Mouse (Mus musculus) liver, embryonic 18 days (tissue): ENCODE results near the gene 5730596B20Rik. TPM values are rescaled to one million over a fixed set of nuclear protein-coding genes. Genes with fewer than 3 reads are reported as not detected.

ENCODE experiments used
- polyA plus RNA-seq: library from polyadenylated mRNA; depleted of rRNA; stranded (reverse); fragments of >200 nt; gene quantifications from 2 replicates; pipeline ENCODE4 v1.2.3, GENCODE M21; 2012; rRNA removed

5730596B20Rik gene
- polyA plus RNA-seq, result 0.05 and 0.07 TPM in 2 replicates

GRCm38 (mm10) chr6:52177061-52177735 is at the start of gene 5730596B20Rik:
TSS of gene 5730596B20Rik (plus strand) at chr6:52177498.

GRCm38 (mm10) chr6:52158276-52159051 is 18.8 kb upstream of the 5730596B20Rik start, which contains the start of gene Hoxa1:
TSS of gene Hoxa1 (minus strand) at chr6:52158317.

GRCm38 (mm10) chr6:52164626-52165440 is 12.5 kb upstream of the 5730596B20Rik start, which contains the start of gene Hoxa2:
TSS of gene Hoxa2 (minus strand) at chr6:52164831.

GRCm38 (mm10) chr6:52190906-52191810 is 13.9 kb downstream of the 5730596B20Rik start, which contains the start of gene Hoxa4:
TSS of gene Hoxa4 (minus strand) at chr6:52191753.

GRCm38 (mm10) chr6:52204050-52204752 is 26.9 kb downstream of the 5730596B20Rik start, which contains the start of gene Hoxa5:
TSS of gene Hoxa5 (minus strand) at chr6:52204587.

GRCm38 (mm10) chr6:52208072-52208867 is 31.0 kb downstream of the 5730596B20Rik start, which contains the start of gene Hoxa6:
TSS of gene Hoxa6 (minus strand) at chr6:52208722.

GRCm38 (mm10) chr6:52213119-52213986 is 36.1 kb downstream of the 5730596B20Rik start, which contains the start of the genes Hoxa3 and Gm28308:
TSS of gene Hoxa3 (minus strand) at chr6:52213336.
TSS of gene Gm28308 (minus strand) at chr6:52213339.

GRCm38 (mm10) chr6:52221337-52221992 is 44.2 kb downstream of the 5730596B20Rik start, which contains the start of gene Hoxa7:
TSS of gene Hoxa7 (minus strand) at chr6:52221854.

Other genes with a start within 250 kb of the 5730596B20Rik start
- gene Skap2, start 164.9 kb upstream of the 5730596B20Rik start, polyA plus RNA-seq, result 15.6 and 16.3 TPM in 2 replicates
- 0.30 and 0.35 TPM in 2 replicates for gene Hoxa1, start 19.2 kb upstream of the 5730596B20Rik start, polyA plus RNA-seq
- 0.30 and 0.35 TPM in 2 replicates for gene Hoxa2, start 12.7 kb upstream of the 5730596B20Rik start, polyA plus RNA-seq
- 0.26 and 0.28 TPM in 2 replicates for gene Hoxa4, start 14.3 kb downstream of the 5730596B20Rik start, polyA plus RNA-seq
- gene Hoxa5, start 27.1 kb downstream of the 5730596B20Rik start, polyA plus RNA-seq, result 1.0 and 1.2 TPM in 2 replicates
- not detected in 2 replicates for gene Hoxa6, start 31.2 kb downstream of the 5730596B20Rik start, polyA plus RNA-seq
- 0.38 and 0.46 TPM in 2 replicates for gene Hoxa3, start 35.8 kb downstream of the 5730596B20Rik start, polyA plus RNA-seq
- gene Gm28308, start 35.8 kb downstream of the 5730596B20Rik start, polyA plus RNA-seq, result not detected in 2 replicates
- gene Hoxa7, start 44.4 kb downstream of the 5730596B20Rik start, polyA plus RNA-seq, result 0.23 and 0.26 TPM in 2 replicates
- 0.31 and 0.45 TPM in 2 replicates for gene Hoxa9, start 53.6 kb downstream of the 5730596B20Rik start, polyA plus RNA-seq
- gene Hoxa10, start 63.4 kb downstream of the 5730596B20Rik start, polyA plus RNA-seq, result 0.02 TPM in 2 replicates
- not detected in 2 replicates for gene Hoxa11, start 68.3 kb downstream of the 5730596B20Rik start, polyA plus RNA-seq
- not detected in 2 replicates for gene Hoxa13, start 83.4 kb downstream of the 5730596B20Rik start, polyA plus RNA-seq
- gene Evx1, start 136.0 kb downstream of the 5730596B20Rik start, polyA plus RNA-seq, result not detected in 2 replicates